Mouse (Mus musculus) heart, embryonic 14.5 days (tissue): ENCODE measurements around the gene Vmn2r7. TPM values are rescaled to one million over a fixed set of nuclear protein-coding genes. Genes with fewer than 3 reads are reported as not detected.
"Not testable (repeated sequence)": the region's sequence is repeated elsewhere in the genome, so short reads cannot be mapped to it uniquely, and the experiment has no call there.

Experiments used
- ATAC-seq: fragments of 200-750 bp; cut with Nextera tagmentation; 2 replicates; pipeline ENCODE4 v1.8.0; 2017; ENCODE audit warnings: low read depth, moderate TSS enrichment; ENCODE audit not compliant: insufficient number of reproducible peaks, insufficient read depth, low FRiP score
- H3K27ac ChIP-seq, 2 experiments: fragments of 200-500 bp in 1 of 2; fragments of 300-500 bp in 1 of 2; sonication (generic) in 1 of 2; replicated peaks in 1 of 2; 2 replicates each; pipeline ENCODE4 v1.5.1; 2012 to 2014; ENCODE audit warnings: low read depth in 2 of 2, low read length in 2 of 2, control low read depth in 1 of 2, mild to moderate bottlenecking in 1 of 2, mixed read lengths in 1 of 2; ENCODE audit not compliant: control insufficient read depth in 1 of 2, insufficient read depth in 1 of 2
- H3K27me3 ChIP-seq: fragments of 300-500 bp; sonication (generic); 2 replicates; pipeline ENCODE4 v1.6.1; 2014; ENCODE audit warnings: mild to moderate bottlenecking, low read length, control low read depth; ENCODE audit not compliant: control insufficient read depth, insufficient read depth
- H3K36me3 ChIP-seq: fragments of 300-500 bp; sonication (generic); 2 replicates; pipeline ENCODE4 v1.6.1; 2014; ENCODE audit warnings: mild to moderate bottlenecking, control low read depth, low read length, mixed read lengths; ENCODE audit not compliant: control insufficient read depth, insufficient read depth
- H3K4me1 ChIP-seq, 2 experiments: fragments of 200-500 bp in 1 of 2; fragments of 300-500 bp in 1 of 2; sonication (generic) in 1 of 2; 2 replicates each; pipeline ENCODE4 v1.6.1; 2012 to 2014; ENCODE audit warnings: low read length in 2 of 2, control low read depth in 1 of 2, mixed read lengths in 1 of 2; ENCODE audit not compliant: control insufficient read depth in 2 of 2, insufficient read depth in 2 of 2
- H3K4me2 ChIP-seq: fragments of 300-500 bp; sonication (generic); 2 replicates; pipeline ENCODE4 v1.6.1; 2014; ENCODE audit warnings: mild to moderate bottlenecking, low read length
- H3K4me3 ChIP-seq, 2 experiments: fragments of 200-500 bp in 1 of 2; fragments of 300-500 bp in 1 of 2; sonication (generic) in 1 of 2; 2 replicates each; pipeline ENCODE4 v1.5.1; 2012 to 2014; ENCODE audit warnings: low read length in 2 of 2, mild to moderate bottlenecking in 2 of 2, control low read depth in 1 of 2, low read depth in 1 of 2, moderate library complexity in 1 of 2; ENCODE audit not compliant: control insufficient read depth in 1 of 2, insufficient read depth in 1 of 2
- H3K9ac ChIP-seq: fragments of 300-500 bp; sonication (generic); 2 replicates; pipeline ENCODE4 v1.6.1; 2014; ENCODE audit warnings: mild to moderate bottlenecking, low read length
- H3K9me3 ChIP-seq: fragments of 300-500 bp; sonication (generic); 2 replicates; pipeline ENCODE4 v1.6.1; 2016; ENCODE audit warnings: low read length, control low read depth; ENCODE audit not compliant: control insufficient read depth
- WGBS: fragments of 180-500 bp; shearing (Covaris S2); extraction: QIAGEN DNeasy Blood & Tissue Kit; methylation state at CpG from one replicate; pipeline ENCODE4 v1.1.7; 2014; 5-methylcytosine and 5-hydroxymethylcytosine counted together
- polyA plus RNA-seq: library from polyadenylated mRNA; unstranded; fragments of >200 nt; fragmentation: Nextera tagmentation; extraction: Ambion mirVana; gene quantifications from 2 replicates; pipeline ENCODE4 v1.2.1, GENCODE M21; 2014

Gene Vmn2r7
- polyA plus RNA-seq, 1 experiment from 2014 or later, result not detected

DNA sequence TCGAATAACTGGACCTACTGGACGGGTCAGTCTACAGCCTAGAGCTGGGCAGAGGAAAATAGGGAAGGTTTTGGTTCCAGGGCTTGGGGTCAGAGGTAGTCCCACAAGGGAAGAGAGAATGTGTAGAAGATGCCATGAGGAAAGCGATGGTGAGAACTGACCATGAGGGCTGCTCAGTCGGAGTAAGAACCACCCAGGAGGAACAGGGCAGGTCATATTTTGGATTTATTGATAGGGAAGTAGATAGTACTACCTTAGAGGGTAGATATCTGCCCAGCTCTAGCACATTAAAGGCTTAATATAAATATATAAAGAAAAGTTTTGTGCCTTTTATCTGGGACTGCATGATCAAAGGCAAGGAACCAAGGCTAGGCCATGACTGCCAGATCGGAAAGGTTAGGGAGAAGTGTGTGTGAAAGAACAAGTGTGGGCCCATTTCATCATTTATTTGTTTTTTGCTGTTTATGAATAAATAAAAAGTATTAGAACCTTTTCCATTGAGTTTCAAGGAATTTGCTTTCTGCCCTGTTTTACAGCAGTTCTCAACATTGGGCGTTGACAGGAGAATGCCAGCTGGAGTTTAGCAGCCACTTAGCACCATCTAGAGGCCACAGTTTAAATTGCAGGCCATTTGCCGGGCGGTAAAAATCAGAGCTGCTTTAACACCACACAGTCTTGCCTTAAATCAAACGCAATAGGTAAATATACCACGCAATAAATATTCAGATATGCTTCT is 53.9 kb downstream of the Vmn2r7 start:
- Histone ChIP-seq H3K9me3 (no peaks in the 10 kb centered on the region), H3K4me1 (no peaks in the 10 kb centered on the region), H3K27ac (no peak overlapping the region), H3K27me3 (no peaks in the 10 kb centered on the region), H3K4me3 (no peak overlapping the region), H3K36me3 (no peaks in the 10 kb centered on the region), H3K9ac (no peak overlapping the region), H3K4me2 (no peak overlapping the region)
- 50% methylated on average over 10 of the region's 10 CpGs for WGBS
- no peak for ATAC-seq

DNA sequence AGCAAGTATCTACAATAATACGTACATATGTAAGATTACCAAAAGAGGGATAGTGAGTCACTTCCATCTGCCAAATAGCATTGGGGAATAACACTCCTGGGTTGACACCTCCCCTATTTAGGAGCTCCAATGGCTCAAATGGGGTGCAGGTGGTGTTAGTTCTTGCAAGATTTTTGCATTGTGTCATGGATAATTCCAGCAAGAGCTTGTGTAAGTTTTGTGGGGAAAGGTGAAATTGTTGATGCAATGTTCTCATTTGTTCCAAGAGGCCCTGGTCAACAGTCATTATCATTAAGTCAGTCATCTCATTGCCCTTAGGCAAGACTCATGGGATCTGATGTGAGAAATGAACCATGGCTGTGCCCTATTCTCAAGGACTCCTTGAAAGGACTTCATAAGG is 61.7 kb downstream of the Vmn2r7 start:
- Histone ChIP-seq H3K9ac (no peak overlapping the region), H3K27ac (no peak overlapping the region), H3K9me3 (no peaks in the 10 kb centered on the region), H3K36me3 (no peaks in the 10 kb centered on the region), H3K4me1 (no peaks in the 10 kb centered on the region), H3K4me2 (no peak overlapping the region), H3K27me3 (no peaks in the 10 kb centered on the region), H3K4me3 (no peak overlapping the region)
- no peak for ATAC-seq
- 88% methylated on average over 1 of the region's 1 CpGs for WGBS

DNA sequence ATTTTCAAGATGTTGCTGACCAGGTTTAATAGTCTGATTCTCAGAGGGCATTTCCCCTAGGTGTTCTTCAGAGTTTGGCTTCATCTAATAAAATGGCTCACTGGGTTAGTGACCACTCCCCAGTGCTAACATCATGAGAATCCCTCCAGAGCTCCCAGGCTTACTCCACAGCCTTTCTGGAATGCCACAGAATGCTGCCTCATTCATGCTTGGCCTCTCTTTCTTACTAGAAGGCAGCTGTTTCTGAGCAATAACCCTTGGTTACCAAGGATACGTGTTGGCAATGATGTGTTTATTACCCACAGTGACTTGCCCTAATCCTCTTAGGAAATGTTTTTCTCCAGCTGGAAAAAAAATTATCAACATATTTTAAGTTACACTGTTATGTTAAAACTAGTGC is 72.4 kb downstream of the Vmn2r7 start:
- no peak overlapping the region for H3K27ac ChIP-seq
- H3K36me3 ChIP-seq, result no peaks in the 10 kb centered on the region
- 87% methylated on average over 1 of the region's 1 CpGs for WGBS
- H3K9ac ChIP-seq, result no peak overlapping the region
- no peak for ATAC-seq
- H3K27me3 ChIP-seq, result no peaks in the 10 kb centered on the region
- H3K4me1 ChIP-seq, result no peaks in the 10 kb centered on the region
- no peaks in the 10 kb centered on the region for H3K9me3 ChIP-seq
- no peak overlapping the region for H3K4me2 ChIP-seq
- H3K4me3 ChIP-seq, result no peak overlapping the region

DNA sequence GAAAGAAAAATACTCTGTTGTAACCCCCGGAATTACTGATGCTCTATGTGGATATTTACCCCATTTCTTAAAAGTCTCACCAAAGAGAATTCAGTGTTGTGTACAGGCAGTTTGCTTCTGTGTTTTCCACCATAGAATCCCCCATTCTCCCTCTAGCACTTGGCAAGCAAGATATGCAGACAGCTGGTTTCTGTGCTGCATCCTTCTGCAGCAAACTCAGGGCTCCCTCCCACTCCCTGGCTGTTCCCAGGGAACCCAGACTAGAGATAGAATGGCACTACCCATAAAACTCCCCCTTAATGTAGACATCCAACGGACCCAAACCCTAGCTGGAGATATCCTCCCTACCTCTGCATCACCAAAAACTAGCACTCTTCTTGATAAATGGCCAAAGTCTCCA is 88.4 kb downstream of the Vmn2r7 start:
- no peaks in the 10 kb centered on the region for H3K36me3 ChIP-seq
- 67% methylated on average over 2 of the region's 2 CpGs for WGBS
- H3K27ac ChIP-seq, result no peak overlapping the region
- H3K4me2 ChIP-seq, result no peak overlapping the region
- H3K9ac ChIP-seq, result no peak overlapping the region
- H3K4me3 ChIP-seq, result no peak overlapping the region
- no peak for ATAC-seq
- no peaks in the 10 kb centered on the region for H3K4me1 ChIP-seq
- no peaks in the 10 kb centered on the region for H3K27me3 ChIP-seq
- H3K9me3 ChIP-seq, result 0 out of 2 replicates have a peak, but pooled peaks cover 6% of the 10 kb centered on the region

DNA sequence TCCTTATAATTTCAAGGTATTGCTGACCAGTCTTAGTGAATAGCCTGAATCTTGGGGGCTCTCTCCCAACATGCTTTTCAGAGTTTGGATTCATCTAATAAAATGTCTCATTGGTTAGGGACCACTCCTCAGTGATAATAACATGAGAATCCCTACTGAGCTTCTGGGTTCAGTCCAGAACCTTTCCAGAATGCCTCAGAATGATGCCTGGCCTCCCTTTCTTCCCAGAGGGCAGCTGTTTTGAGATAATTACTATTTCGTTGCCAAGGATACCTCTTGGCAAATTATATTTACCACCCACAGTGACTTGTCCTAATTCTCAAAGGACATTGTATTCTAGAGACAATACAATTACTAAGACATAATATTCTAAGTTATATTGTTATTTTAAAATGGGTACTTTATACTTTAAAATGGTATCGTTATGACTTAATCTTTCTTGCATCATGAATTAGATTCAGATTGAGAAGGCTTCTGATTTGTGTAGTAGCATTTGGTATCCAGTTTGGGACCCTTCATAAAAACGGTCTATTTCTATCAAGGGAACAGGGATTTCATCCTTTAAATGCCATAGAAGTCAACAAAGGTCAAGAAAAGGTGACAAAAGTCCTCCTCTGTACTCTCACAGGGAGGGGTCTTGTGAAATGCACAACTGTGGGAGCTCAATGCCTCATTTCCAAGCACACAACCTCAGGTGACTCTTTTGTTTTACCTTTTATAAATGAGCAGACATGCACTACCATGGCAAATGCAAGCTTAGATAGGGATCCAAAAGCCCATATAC is 117.2 kb downstream of the Vmn2r7 start:
- not testable (repeated sequence) for H3K27ac ChIP-seq, H3K36me3 ChIP-seq, H3K9me3 ChIP-seq, H3K27me3 ChIP-seq, H3K4me2 ChIP-seq, H3K9ac ChIP-seq, ATAC-seq, H3K4me1 ChIP-seq, H3K4me3 ChIP-seq
- 70% methylated on average over 3 of the region's 3 CpGs for WGBS

DNA sequence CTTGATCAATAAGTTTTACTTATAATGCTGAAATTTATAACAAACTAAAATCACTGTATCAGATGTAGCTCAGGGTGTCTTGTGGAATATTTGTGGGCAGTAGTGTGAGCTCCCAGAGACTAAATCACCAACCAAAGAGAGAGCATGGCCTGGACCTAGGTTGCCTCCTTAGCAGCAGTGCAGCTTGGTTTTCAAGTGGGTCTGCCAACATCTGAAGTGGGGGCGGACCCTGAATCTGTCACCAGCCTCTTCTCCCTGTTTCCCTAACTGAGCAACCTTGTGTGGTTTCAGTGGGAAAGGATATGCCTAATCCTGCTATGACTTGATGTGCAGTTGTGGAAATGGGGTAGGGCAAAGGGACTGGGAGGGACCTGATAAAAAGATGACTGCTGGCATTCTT is 118.8 kb downstream of the Vmn2r7 start:
- ATAC-seq, H3K9ac ChIP-seq, H3K27me3 ChIP-seq, H3K9me3 ChIP-seq, H3K36me3 ChIP-seq, H3K4me1 ChIP-seq, H3K4me3 ChIP-seq, H3K4me2 ChIP-seq, H3K27ac ChIP-seq: not testable (repeated sequence)
- WGBS, result 29% methylated on average over 1 of the region's 1 CpGs

DNA sequence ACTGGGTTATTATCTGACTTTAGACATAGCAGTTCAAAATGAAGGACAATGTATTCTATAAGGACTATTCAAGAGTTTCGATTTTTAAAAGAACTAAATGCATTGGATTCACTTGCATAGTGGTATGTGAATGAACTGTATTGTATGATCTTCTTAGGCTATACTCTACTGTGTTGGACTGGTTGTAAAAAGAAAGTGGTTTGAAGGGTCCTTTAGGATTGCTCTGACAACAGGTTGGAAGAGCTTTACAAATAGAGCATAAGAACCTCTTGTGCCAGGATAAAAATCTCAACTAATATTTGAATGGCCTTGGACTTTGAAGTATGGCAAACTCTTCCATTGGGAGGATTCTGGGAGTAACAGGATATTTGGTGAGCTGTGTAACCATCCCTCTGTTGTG is 168.5 kb downstream of the Vmn2r7 start:
- WGBS, result 70% methylated on average over 1 of the region's 1 CpGs

More for the DNA sequence above, 168.5 kb downstream of the Vmn2r7 start:
- ATAC-seq, H3K27ac ChIP-seq, H3K36me3 ChIP-seq, H3K4me3 ChIP-seq, H3K9ac ChIP-seq, H3K9me3 ChIP-seq, H3K4me1 ChIP-seq, H3K27me3 ChIP-seq, H3K4me2 ChIP-seq: not testable (repeated sequence)
